Mouse (Mus musculus) heart, embryonic 12.5 days (tissue): Measurements from ENCODE around the gene Astl. TPM values are rescaled to one million over a fixed set of nuclear protein-coding genes. Genes with fewer than 3 reads are reported as not detected.

Source experiments
- ATAC-seq: fragments of 200-750 bp; cut with Nextera tagmentation; 2 replicates; pipeline ENCODE4 v1.8.0; 2017; ENCODE audit warnings: moderate TSS enrichment, moderate library complexity; ENCODE audit not compliant: insufficient number of reproducible peaks, low FRiP score
- H3K27ac ChIP-seq: fragments of 300-500 bp; sonication (generic); 2 replicates; pipeline ENCODE4 v1.5.1; 2016; ENCODE audit warnings: mild to moderate bottlenecking, moderate library complexity; ENCODE audit not compliant: poor library complexity, severe bottlenecking
- H3K27me3 ChIP-seq: fragments of 300-500 bp; sonication (generic); replicated peaks from 2 replicates; pipeline ENCODE4 v1.6.1; 2016; ENCODE audit warnings: mild to moderate bottlenecking, moderate library complexity
- H3K36me3 ChIP-seq: fragments of 300-500 bp; sonication (generic); 2 replicates; pipeline ENCODE4 v1.6.1; 2016; ENCODE audit warnings: mild to moderate bottlenecking, moderate library complexity
- H3K4me1 ChIP-seq: fragments of 300-500 bp; sonication (generic); replicated peaks from 2 replicates; pipeline ENCODE4 v1.6.1; 2016; ENCODE audit warnings: mild to moderate bottlenecking
- H3K4me2 ChIP-seq: fragments of 300-500 bp; sonication (generic); 2 replicates; pipeline ENCODE4 v1.6.1; 2016; ENCODE audit warnings: mild to moderate bottlenecking, moderate library complexity
- H3K4me3 ChIP-seq: fragments of 300-500 bp; sonication (generic); 2 replicates; pipeline ENCODE4 v1.5.1; 2016; ENCODE audit warnings: mild to moderate bottlenecking
- H3K9ac ChIP-seq: fragments of 300-500 bp; sonication (generic); 2 replicates; pipeline ENCODE4 v1.6.1; 2016; ENCODE audit warnings: mild to moderate bottlenecking, moderate library complexity
- H3K9me3 ChIP-seq: fragments of 300-500 bp; sonication (generic); replicated peaks from 2 replicates; pipeline ENCODE4 v1.6.1; 2016; ENCODE audit warnings: mild to moderate bottlenecking, moderate library complexity
- WGBS: fragments of 180-500 bp; shearing (Covaris S2); methylation state at CpG from one replicate; pipeline ENCODE4 v1.1.7; 2016; 5-methylcytosine and 5-hydroxymethylcytosine counted together
- polyA plus RNA-seq: library from polyadenylated mRNA; unstranded; fragments of >200 nt; fragmentation: Nextera tagmentation; extraction: Ambion mirVana; gene quantifications from 2 replicates; pipeline ENCODE4 v1.2.1, GENCODE M21; 2016

Gene Astl
- polyA plus RNA-seq, 1 experiment from 2014 or later: not detected

GRCm38 (mm10) chr2:127323667-127324066 lies 14.8 kb upstream of the Astl start:
- peaks cover 11% of the 10 kb centered on the region; the same call in 1 of the 2 replicates for H3K4me1 ChIP-seq
- no peaks in the 10 kb centered on the region for H3K36me3 ChIP-seq
- no peak overlapping the region for H3K27ac ChIP-seq
- 79% methylated on average over 1 of the region's 1 CpGs for WGBS
- no peak for ATAC-seq
- no peak overlapping the region for H3K4me2 ChIP-seq
- H3K9me3 ChIP-seq: no peaks in the 10 kb centered on the region
- no peak overlapping the region for H3K4me3 ChIP-seq
- no peaks in the 10 kb centered on the region for H3K27me3 ChIP-seq
- no peak overlapping the region for H3K9ac ChIP-seq

GRCm38 (mm10) chr2:127324456-127324855 lies 14.0 kb upstream of the Astl start:
- Histone ChIP-seq H3K4me3 (no peak overlapping the region), H3K9ac (no peak overlapping the region), H3K36me3 (no peaks in the 10 kb centered on the region), H3K4me1 (peaks cover 16% of the 10 kb centered on the region; the same call in 1 of the 2 replicates), H3K27me3 (no peaks in the 10 kb centered on the region), H3K4me2 (no peak overlapping the region), H3K27ac (no peak overlapping the region), H3K9me3 (no peaks in the 10 kb centered on the region)
- 48% methylated on average over 7 of the region's 7 CpGs for WGBS
- ATAC-seq: no peak

- Histone ChIP-seq H3K27me3 (no peaks in the 10 kb centered on the region), H3K27ac (peak overlapping the region; percentile 78), H3K36me3 (no peaks in the 10 kb centered on the region), H3K4me1 (peaks cover 22% of the 10 kb centered on the region), H3K4me2 (no peak overlapping the region), H3K4me3 (no peak overlapping the region), H3K9me3 (no peaks in the 10 kb centered on the region), H3K9ac (no peak overlapping the region)
- 59% methylated on average over 12 of the region's 12 CpGs for WGBS
- peak; percentile 71 for ATAC-seq
These were observed 10.2 kb upstream of the Astl start for GRCm38 (mm10) chr2:127328090-127328851.

GRCm38 (mm10) chr2:127332807-127333570 lies 5.5 kb upstream of the Astl start:
- ATAC-seq: no peak
- Histone ChIP-seq H3K4me2 (no peak overlapping the region), H3K36me3 (no peaks in the 10 kb centered on the region), H3K4me3 (no peak overlapping the region), H3K9ac (no peak overlapping the region), H3K27me3 (peaks cover 9% of the 10 kb centered on the region), H3K9me3 (no peaks in the 10 kb centered on the region), H3K27ac (no peak overlapping the region), H3K4me1 (peaks cover 48% of the 10 kb centered on the region)
- 61% methylated on average over 14 of the region's 14 CpGs for WGBS

GRCm38 (mm10) chr2:127333945-127334603 lies 4.4 kb upstream of the Astl start:
- Histone ChIP-seq H3K9me3 (no peaks in the 10 kb centered on the region), H3K4me2 (no peak overlapping the region), H3K36me3 (no peaks in the 10 kb centered on the region), H3K4me3 (no peak overlapping the region), H3K27me3 (peaks cover 16% of the 10 kb centered on the region), H3K27ac (no peak overlapping the region), H3K9ac (no peak overlapping the region), H3K4me1 (peaks cover 46% of the 10 kb centered on the region)
- no peak for ATAC-seq
- 43% methylated on average over 5 of the region's 5 CpGs for WGBS

- peaks cover 41% of the 10 kb centered on the region for H3K4me1 ChIP-seq
These were observed 3.3 kb upstream of the Astl start for GRCm38 (mm10) chr2:127335078-127335541.

GRCm38 (mm10) chr2:127335767-127336496 lies 2.5 kb upstream of the Astl start, which contains the start of gene Dusp2:
Gene Dusp2, plus strand, starts transcription at chr2:127336159.
- peak; percentile 88 for ATAC-seq
- H3K27ac ChIP-seq: peak within 1 kb of the TSS; percentile 46

More at GRCm38 (mm10) chr2:127335078-127335541, 3.3 kb upstream of the Astl start:
- H3K4me3 ChIP-seq: peak overlapping the region; percentile 60; the same call in 1 of the 2 replicates
- no peaks in the 10 kb centered on the region for H3K36me3 ChIP-seq
- H3K9ac ChIP-seq: no peak overlapping the region
- 51% methylated on average over 11 of the region's 11 CpGs for WGBS
- H3K27me3 ChIP-seq: peaks cover 16% of the 10 kb centered on the region
- no peak for ATAC-seq
- peak overlapping the region; percentile 76 for H3K4me2 ChIP-seq
- peak overlapping the region; percentile 46 for H3K27ac ChIP-seq
- H3K9me3 ChIP-seq: no peaks in the 10 kb centered on the region

GRCm38 (mm10) chr2:127336497-127336832 lies 2.0 kb upstream of the Astl start:
- no peak for ATAC-seq
- H3K27me3 ChIP-seq: peaks cover 16% of the 10 kb centered on the region
- H3K4me3 ChIP-seq: peak overlapping the region; percentile 60
- peaks cover 41% of the 10 kb centered on the region for H3K4me1 ChIP-seq
- H3K36me3 ChIP-seq: no peaks in the 10 kb centered on the region
- peak overlapping the region; percentile 76 for H3K4me2 ChIP-seq
- H3K9me3 ChIP-seq: no peaks in the 10 kb centered on the region
- H3K27ac ChIP-seq: peak overlapping the region; percentile 46
- 3% methylated on average over 33 of the region's 33 CpGs for WGBS
- H3K9ac ChIP-seq: peak overlapping the region; percentile 77

More at GRCm38 (mm10) chr2:127335767-127336496, 2.5 kb upstream of the Astl start, which contains the start of gene Dusp2:
- Histone ChIP-seq H3K36me3 (no peaks in the 10 kb centered on the region), H3K4me3 (peak within 1 kb of the TSS; percentile 60), H3K4me1 (peaks cover 41% of the 10 kb centered on the region), H3K27me3 (peaks cover 16% of the 10 kb centered on the region), H3K9ac (peak within 1 kb of the TSS; percentile 77), H3K9me3 (no peaks in the 10 kb centered on the region), H3K4me2 (peak within 1 kb of the TSS; percentile 76)
- WGBS: under 1% methylated on average over 68 of the region's 76 CpGs

GRCm38 (mm10) chr2:127336885-127337284 lies 1.6 kb upstream of the Astl start:
- Histone ChIP-seq H3K9me3 (no peaks in the 10 kb centered on the region), H3K27ac (peak overlapping the region; percentile 46), H3K4me1 (peaks cover 41% of the 10 kb centered on the region), H3K9ac (peak overlapping the region; percentile 77), H3K36me3 (no peaks in the 10 kb centered on the region), H3K4me3 (peak overlapping the region; percentile 60), H3K4me2 (peak overlapping the region; percentile 76), H3K27me3 (peaks cover 16% of the 10 kb centered on the region)
- no peak for ATAC-seq
- 25% methylated on average over 5 of the region's 5 CpGs for WGBS

GRCm38 (mm10) chr2:127337531-127337930 lies 908 bp upstream of the Astl start:
- peaks cover 41% of the 10 kb centered on the region for H3K4me1 ChIP-seq
- peak overlapping the region; percentile 60 for H3K4me3 ChIP-seq
- peak overlapping the region; percentile 76 for H3K4me2 ChIP-seq
- peaks cover 16% of the 10 kb centered on the region for H3K27me3 ChIP-seq
- no peak for ATAC-seq
- WGBS: 51% methylated on average over 11 of the region's 11 CpGs
- H3K9ac ChIP-seq: peak overlapping the region; percentile 77
- H3K9me3 ChIP-seq: no peaks in the 10 kb centered on the region
- no peaks in the 10 kb centered on the region for H3K36me3 ChIP-seq
- peak overlapping the region; percentile 46 for H3K27ac ChIP-seq
